Mouse (Mus musculus) C2C12 (cell line): ENCODE measurements around the gene Gpr27.

Source experiments
- CEBPB ChIP-seq: IDR thresholded peaks from one replicate; pipeline ENCODE4 v1.6.1; 2011; ENCODE audit warnings: low read depth, mild to moderate bottlenecking, control low read depth, moderate library complexity
- CTCF ChIP-seq: IDR thresholded peaks from one replicate; pipeline ENCODE4 v1.5.1; 2011; ENCODE audit not compliant: control insufficient read depth, insufficient read depth, insufficient read length
- USF1 ChIP-seq: IDR thresholded peaks from one replicate; pipeline ENCODE4 v1.6.1; 2011; ENCODE audit warnings: low read depth, mild to moderate bottlenecking, control low read depth, moderate library complexity

DNA sequence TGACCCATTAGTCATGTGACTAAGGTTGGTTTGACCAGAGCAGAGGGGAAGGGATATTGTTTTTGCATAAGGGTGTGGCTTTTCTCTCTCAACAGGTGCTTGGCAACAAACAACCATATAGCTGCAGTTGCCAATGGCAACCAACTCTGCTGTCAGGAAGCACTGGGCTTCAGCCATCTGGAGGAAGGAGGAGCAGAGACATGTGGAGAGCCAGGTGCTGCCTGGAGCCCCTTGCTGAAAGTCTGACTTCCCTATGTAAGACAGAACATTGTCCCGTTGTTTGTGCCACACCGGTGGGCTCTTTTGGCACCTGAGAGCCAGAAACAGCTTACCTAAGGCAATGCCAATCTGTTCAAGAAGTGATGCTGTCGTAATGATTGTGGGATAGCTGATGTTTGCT is 50.4 kb downstream of the Gpr27 start:
- no peak for TF ChIP-seq CTCF
- TF ChIP-seq CEBPB = no peak
- TF ChIP-seq USF1 = no peak
